Mouse (Mus musculus) CD4-positive naive resting alpha-beta T cell, adult 57 days (primary cell): ENCODE measurements around the gene Zfp52. TPM values are rescaled to one million over a fixed set of nuclear protein-coding genes. Genes with fewer than 3 reads are reported as not detected.

Experiments used
- total RNA-seq: library from RNA; stranded (reverse); gene quantifications from one replicate; pipeline ENCODE4 v1.2.4, GENCODE M21; 2023

Gene Zfp52
- total RNA-seq: 5.6 TPM

GRCm38 (mm10) chr17:21535096-21536001 is at the start of gene Zfp52:
TSS of gene Zfp52 (plus strand) at chr17:21535539.

GRCm38 (mm10) chr17:21488760-21489499 is 46.4 kb upstream of the Zfp52 start, which contains the start of gene Zfp53:
TSS of gene Zfp53 (plus strand) at chr17:21488998.

GRCm38 (mm10) chr17:21566728-21567349 is 31.5 kb downstream of the Zfp52 start, which contains the start of gene Zfp948:
TSS of gene Zfp948 (plus strand) at chr17:21567008.

Other genes starting within 250 kb of the Zfp52 start
- not detected for gene Vmn1r237, start 223.7 kb upstream of the Zfp52 start, total RNA-seq
- 7.1 TPM for gene Zfp677, start 151.8 kb upstream of the Zfp52 start, total RNA-seq
- 1.7 TPM for gene Zfp54, start 112.3 kb upstream of the Zfp52 start, total RNA-seq
- gene Zfp51, start 85.2 kb upstream of the Zfp52 start, total RNA-seq: 20.5 TPM
- 28.1 TPM for gene Zfp53, start 46.5 kb upstream of the Zfp52 start, total RNA-seq
- 2.0 TPM for gene Zfp948, start 31.5 kb downstream of the Zfp52 start, total RNA-seq
- 9.1 TPM for gene Zfp983, start 115.1 kb downstream of the Zfp52 start, total RNA-seq
- 15.1 TPM for gene Gm10226, start 156.3 kb downstream of the Zfp52 start, total RNA-seq
- gene Zfp760, start 172.2 kb downstream of the Zfp52 start, total RNA-seq: 2.0 TPM
- gene Zfp229, start 195.3 kb downstream of the Zfp52 start, total RNA-seq: 0.95 TPM